Mouse (Mus musculus) intestine, embryonic 14.5 days (tissue): ENCODE results near the gene Tmprss11a. TPM values are rescaled to one million over a fixed set of nuclear protein-coding genes. Genes with fewer than 3 reads are reported as not detected.

Experiments used
- ATAC-seq: fragments of 200-750 bp; cut with Nextera tagmentation; replicated peaks from 2 replicates; pipeline ENCODE4 v1.8.0; 2017; ENCODE audit warnings: low read depth, moderate number of reproducible peaks, moderate TSS enrichment, moderate library complexity; ENCODE audit not compliant: low FRiP score, low TSS enrichment
- DNase-seq: peaks from one replicate; pipeline ENCODE4 v3.0.0-alpha.2; 2018; ENCODE audit warnings: low spot score
- H3K27ac ChIP-seq: fragments of 300-500 bp; sonication (generic); 2 replicates; pipeline ENCODE4 v1.5.1; 2014; ENCODE audit warnings: low read depth, mild to moderate bottlenecking, control low read depth
- H3K27me3 ChIP-seq: fragments of 300-500 bp; sonication (generic); replicated peaks from 2 replicates; pipeline ENCODE4 v1.6.1; 2014; ENCODE audit warnings: low read length, control low read depth; ENCODE audit not compliant: control insufficient read depth, insufficient read depth
- H3K36me3 ChIP-seq: fragments of 300-500 bp; sonication (generic); 2 replicates; pipeline ENCODE4 v1.6.1; 2014; ENCODE audit warnings: low read length, control low read depth; ENCODE audit not compliant: control insufficient read depth, insufficient read depth
- H3K4me1 ChIP-seq: fragments of 300-500 bp; sonication (generic); replicated peaks from 2 replicates; pipeline ENCODE4 v1.6.1; 2014; ENCODE audit warnings: low read length, control low read depth, mixed read lengths; ENCODE audit not compliant: control insufficient read depth, insufficient read depth
- H3K4me2 ChIP-seq: fragments of 300-500 bp; sonication (generic); 2 replicates; pipeline ENCODE4 v1.6.1; 2014; ENCODE audit warnings: low read length
- H3K4me3 ChIP-seq: fragments of 300-500 bp; sonication (generic); 2 replicates; pipeline ENCODE4 v1.5.1; 2014; ENCODE audit warnings: low read depth, low read length, control low read depth, mixed read lengths
- H3K9ac ChIP-seq: fragments of 300-500 bp; sonication (generic); 2 replicates; pipeline ENCODE4 v1.6.1; 2014; ENCODE audit warnings: mild to moderate bottlenecking, low read length
- H3K9me3 ChIP-seq: fragments of 300-500 bp; sonication (generic); 2 replicates; pipeline ENCODE4 v1.6.1; 2016; ENCODE audit warnings: low read length, control low read depth; ENCODE audit not compliant: control insufficient read depth
- WGBS: fragments of 180-500 bp; shearing (Covaris S2); extraction: QIAGEN DNeasy Blood & Tissue Kit; methylation state at CpG from one replicate; pipeline ENCODE4 v1.1.7; 2014; 5-methylcytosine and 5-hydroxymethylcytosine counted together
- polyA plus RNA-seq: library from polyadenylated mRNA; unstranded; fragments of >200 nt; fragmentation: Nextera tagmentation; extraction: Ambion mirVana; gene quantifications from 2 replicates; pipeline ENCODE4 v1.2.1, GENCODE M21; 2014

The Tmprss11a gene
- polyA plus RNA-seq, 1 experiment from 2014 or later, result not detected

GRCm38 (mm10) chr5:86432697-86433096 is 36.1 kb downstream of the Tmprss11a start:
- no peaks in the 10 kb centered on the region for H3K4me1 ChIP-seq
- no peaks in the 10 kb centered on the region for H3K9me3 ChIP-seq
- no peak overlapping the region for H3K4me3 ChIP-seq
- no peak overlapping the region for H3K4me2 ChIP-seq
- no peak overlapping the region for H3K9ac ChIP-seq
- WGBS, result 1% methylated on average over 2 of the region's 2 CpGs
- H3K27me3 ChIP-seq, result no peaks in the 10 kb centered on the region
- no peak for DNase-seq
- no peak overlapping the region for H3K27ac ChIP-seq
- H3K36me3 ChIP-seq, result no peaks in the 10 kb centered on the region
- ATAC-seq, result 0 out of 2 replicates have a peak, but pooled peaks have one; percentile 50

DNA sequence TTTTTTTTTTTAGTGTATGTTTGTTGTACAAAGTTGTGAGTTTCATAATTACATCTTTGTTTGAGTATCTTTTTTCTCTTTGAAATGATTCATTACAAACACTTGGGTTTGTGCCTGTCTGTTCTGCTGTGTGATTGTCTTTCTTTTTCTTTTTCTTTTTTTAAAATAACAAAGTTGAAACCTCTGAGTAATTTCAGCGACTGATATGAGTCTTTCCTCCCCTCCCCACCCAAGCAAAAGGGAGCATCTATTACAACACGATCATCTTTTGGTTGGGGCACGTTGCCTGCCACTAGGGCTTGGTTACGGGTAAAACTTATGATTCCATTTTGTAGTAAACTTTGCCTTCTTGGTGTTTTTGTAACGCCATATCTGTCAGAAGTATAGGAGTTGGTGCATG is 37.7 kb downstream of the Tmprss11a start:
- DNase-seq (no peak), ATAC-seq (no peak)
- no peaks in the 10 kb centered on the region for H3K27me3 ChIP-seq
- no peaks in the 10 kb centered on the region for H3K36me3 ChIP-seq
- 70% methylated on average over 5 of the region's 5 CpGs for WGBS
- no peak overlapping the region for H3K27ac ChIP-seq
- no peak overlapping the region for H3K4me3 ChIP-seq
- H3K4me1 ChIP-seq, result no peaks in the 10 kb centered on the region
- H3K9ac ChIP-seq, result no peak overlapping the region
- no peaks in the 10 kb centered on the region for H3K9me3 ChIP-seq
- H3K4me2 ChIP-seq, result no peak overlapping the region

GRCm38 (mm10) chr5:86421323-86422028 is 47.3 kb downstream of the Tmprss11a start:
- H3K4me3 ChIP-seq, result no peak overlapping the region
- no peak overlapping the region for H3K9ac ChIP-seq
- no peaks in the 10 kb centered on the region for H3K27me3 ChIP-seq
- H3K9me3 ChIP-seq, result no peaks in the 10 kb centered on the region
- ATAC-seq (no peak), DNase-seq (no peak)
- no peaks in the 10 kb centered on the region for H3K4me1 ChIP-seq
- H3K4me2 ChIP-seq, result no peak overlapping the region
- H3K27ac ChIP-seq, result no peak overlapping the region
- H3K36me3 ChIP-seq, result no peaks in the 10 kb centered on the region
- WGBS, result 55% methylated on average over 3 of the region's 3 CpGs

DNA sequence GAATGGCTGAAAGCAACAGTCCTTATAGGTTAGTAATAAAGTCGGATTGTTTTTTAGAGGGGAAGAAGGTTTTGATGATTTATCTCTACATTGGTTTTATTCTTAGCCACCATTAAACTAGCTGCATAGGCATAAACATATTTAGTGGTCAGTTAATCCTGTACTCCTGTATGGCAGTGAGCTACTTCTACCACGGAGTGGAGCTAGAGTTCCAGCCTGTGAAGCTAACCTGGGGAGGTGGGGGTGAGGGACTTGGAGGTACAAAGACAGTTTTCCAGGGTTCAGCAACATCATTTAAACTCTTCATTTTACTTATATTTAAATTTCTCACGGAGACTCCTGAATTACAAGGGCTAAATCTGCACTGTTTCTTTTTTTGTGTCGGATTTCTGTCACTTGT is 49.3 kb downstream of the Tmprss11a start:
- Histone ChIP-seq H3K4me3 (no peak overlapping the region), H3K4me2 (no peak overlapping the region), H3K4me1 (no peaks in the 10 kb centered on the region), H3K27me3 (no peaks in the 10 kb centered on the region), H3K9me3 (no peaks in the 10 kb centered on the region), H3K36me3 (no peaks in the 10 kb centered on the region), H3K27ac (no peak overlapping the region), H3K9ac (no peak overlapping the region)
- DNase-seq (no peak), ATAC-seq (no peak)
- 19% methylated on average over 4 of the region's 4 CpGs for WGBS

DNA sequence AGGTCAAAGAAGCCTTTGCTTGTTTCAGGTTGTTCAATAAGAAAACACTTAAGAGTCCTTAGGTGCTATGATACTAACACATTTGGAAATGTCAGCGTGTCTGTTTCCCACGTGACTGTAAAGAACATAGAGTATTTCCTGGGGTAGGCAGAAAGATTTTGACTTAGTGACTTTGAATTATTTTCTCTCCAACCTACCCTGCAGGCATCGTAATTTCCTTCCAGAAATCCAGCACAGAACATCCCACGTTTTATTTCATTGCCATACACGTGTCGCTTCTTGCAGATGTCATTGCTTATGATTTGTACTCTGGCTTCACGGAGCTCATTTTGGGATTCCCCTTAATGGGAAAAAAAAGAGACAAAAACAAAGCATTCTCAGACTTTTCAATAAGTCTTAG is 54.5 kb downstream of the Tmprss11a start:
- no peak overlapping the region for H3K4me2 ChIP-seq
- WGBS, result 68% methylated on average over 7 of the region's 7 CpGs
- DNase-seq, result no peak
- H3K4me3 ChIP-seq, result no peak overlapping the region
- no peaks in the 10 kb centered on the region for H3K36me3 ChIP-seq
- H3K9me3 ChIP-seq, result no peaks in the 10 kb centered on the region
- no peak overlapping the region for H3K27ac ChIP-seq
- ATAC-seq, result no peak
- no peak overlapping the region for H3K9ac ChIP-seq
- H3K4me1 ChIP-seq, result no peaks in the 10 kb centered on the region
- H3K27me3 ChIP-seq, result no peaks in the 10 kb centered on the region

- no peaks in the 10 kb centered on the region for H3K27me3 ChIP-seq
- 18% methylated on average over 3 of the region's 3 CpGs for WGBS
- no peak overlapping the region for H3K4me2 ChIP-seq
- no peaks in the 10 kb centered on the region for H3K4me1 ChIP-seq
- no peak for DNase-seq
- H3K36me3 ChIP-seq, result no peaks in the 10 kb centered on the region
- H3K4me3 ChIP-seq, result no peak overlapping the region
- H3K9ac ChIP-seq, result no peak overlapping the region
- no peak overlapping the region for H3K27ac ChIP-seq
- ATAC-seq, result no peak
- H3K9me3 ChIP-seq, result no peaks in the 10 kb centered on the region
Observed at GRCm38 (mm10) chr5:86410815-86411214, 58.0 kb downstream of the Tmprss11a start.

GRCm38 (mm10) chr5:86407941-86408340 is 60.8 kb downstream of the Tmprss11a start:
- WGBS, result 86% methylated on average over 2 of the region's 2 CpGs
- ATAC-seq, result no peak
- Histone ChIP-seq H3K36me3 (no peaks in the 10 kb centered on the region), H3K4me1 (no peaks in the 10 kb centered on the region), H3K9me3 (no peaks in the 10 kb centered on the region), H3K27ac (no peak overlapping the region), H3K9ac (no peak overlapping the region), H3K27me3 (no peaks in the 10 kb centered on the region), H3K4me2 (no peak overlapping the region), H3K4me3 (no peak overlapping the region)
- DNase-seq, result no peak

- H3K4me1 ChIP-seq, result no peaks in the 10 kb centered on the region
- H3K9ac ChIP-seq, result no peak overlapping the region
- H3K36me3 ChIP-seq, result no peaks in the 10 kb centered on the region
- H3K9me3 ChIP-seq, result no peaks in the 10 kb centered on the region
- no peak overlapping the region for H3K27ac ChIP-seq
- H3K4me3 ChIP-seq, result no peak overlapping the region
- no peak for ATAC-seq
- H3K4me2 ChIP-seq, result no peak overlapping the region
- H3K27me3 ChIP-seq, result no peaks in the 10 kb centered on the region
- no peak for DNase-seq
- 74% methylated on average over 3 of the region's 3 CpGs for WGBS
Observed at GRCm38 (mm10) chr5:86407191-86407590, 61.6 kb downstream of the Tmprss11a start.

- Histone ChIP-seq H3K4me1 (no peaks in the 10 kb centered on the region), H3K27me3 (no peaks in the 10 kb centered on the region), H3K4me2 (no peak within 1 kb of the TSS), H3K4me3 (no peak within 1 kb of the TSS), H3K27ac (no peak within 1 kb of the TSS), H3K9ac (no peak within 1 kb of the TSS), H3K36me3 (no peaks in the 10 kb centered on the region), H3K9me3 (no peaks in the 10 kb centered on the region)
- 53% methylated on average over 3 of the region's 3 CpGs for WGBS
- DNase-seq, result no peak
- ATAC-seq, result no peak
Observed at GRCm38 (mm10) chr5:86373320-86373719, 95.5 kb downstream of the Tmprss11a start, which contains the start of gene Tmprss11d. Tmprss11d (minus strand) TSS chr5:86373420.
